Mouse (Mus musculus) ES-Bruce4 (cell line): ENCODE results near the gene Slc25a33.

Experiments
- CTCF ChIP-seq: IDR thresholded peaks from one replicate; pipeline ENCODE4 v1.8.1; 2011; ENCODE audit warnings: low read depth, low read length
- EP300 ChIP-seq: IDR thresholded peaks from 2 replicates; pipeline ENCODE4 v1.6.1; 2011; ENCODE audit warnings: low read depth, low read length; ENCODE audit not compliant: insufficient read depth
- POLR2A ChIP-seq: IDR thresholded peaks from one replicate; pipeline ENCODE4 v1.8.1; 2011; ENCODE audit warnings: low read length; ENCODE audit not compliant: insufficient read depth

DNA sequence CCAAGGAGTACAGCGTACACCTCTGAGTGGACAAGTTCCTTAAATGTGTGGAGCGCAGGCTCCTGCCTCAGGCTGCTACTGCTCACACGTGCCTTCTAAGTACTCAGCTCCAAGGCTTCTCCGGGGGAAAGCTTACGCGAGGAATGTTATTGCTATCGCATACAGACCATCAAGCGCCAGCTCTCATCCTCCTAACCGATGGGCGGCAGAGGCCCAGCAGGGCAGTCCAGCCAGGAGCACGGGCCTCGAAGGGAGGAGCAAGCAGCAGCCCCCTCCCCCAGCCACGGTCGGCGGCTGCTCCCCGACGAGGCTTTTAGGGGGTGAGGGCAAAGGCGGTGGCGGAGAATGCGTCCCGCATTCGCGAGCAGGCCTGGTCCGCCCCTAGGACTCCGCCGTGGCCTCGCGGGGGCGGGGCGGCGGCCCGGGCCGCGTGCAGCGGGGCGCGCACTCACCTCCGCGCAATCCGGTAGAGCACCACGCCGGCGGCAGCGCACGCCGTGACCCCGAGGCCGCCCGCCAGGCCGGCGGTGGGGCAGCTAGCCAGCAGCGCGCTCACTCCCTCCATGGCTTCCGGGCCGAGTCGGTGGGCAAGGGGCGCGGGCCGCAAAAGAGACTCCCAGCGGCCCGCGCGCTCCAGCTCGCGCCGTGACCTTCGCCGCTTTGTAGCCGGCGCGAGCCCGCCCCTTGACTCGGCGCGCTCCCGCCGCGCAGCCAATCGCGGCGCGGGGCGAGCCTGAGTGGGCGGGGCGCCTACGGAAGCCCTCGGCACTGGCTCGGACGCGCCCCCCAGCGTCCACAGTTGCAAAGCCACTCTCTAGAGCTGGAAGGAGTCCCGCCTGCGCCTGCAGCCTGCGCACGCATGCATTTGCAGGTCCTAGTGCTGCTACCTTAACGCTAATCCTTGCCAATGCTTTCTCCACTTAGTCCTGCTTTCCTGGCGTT, 36.4 kb downstream of the Slc25a33 start, which contains the start of gene Tmem201:
- TF ChIP-seq CTCF (peak; percentile 76), POLR2A (no peak), EP300 (0 out of 2 replicates have a peak, but pooled peaks have one; percentile 34)
